Mouse (Mus musculus) gonadal fat pad, adult 2 months (tissue): ENCODE data around the gene Dysf. TPM values are rescaled to one million over a fixed set of nuclear protein-coding genes. Genes with fewer than 3 reads are reported as not detected.

Experiments
- DNase-seq: peaks from one replicate; pipeline ENCODE4 v3.0.0-alpha.2; 2012; ENCODE audit warnings: low read depth
- polyA plus RNA-seq: library from polyadenylated mRNA; depleted of rRNA; stranded (reverse); fragments of >200 nt; gene quantifications from 2 replicates; pipeline ENCODE4 v1.2.3, GENCODE M21; 2012

The Dysf gene
- polyA plus RNA-seq, 1 experiment, result 42.4 TPM

- DNase-seq, result no peak
These were observed 41.8 kb downstream of the Dysf start for GRCm38 (mm10) chr6:84050238-84050637.

- no peak for DNase-seq
These were observed 42.6 kb downstream of the Dysf start for GRCm38 (mm10) chr6:84051032-84051431.

- DNase-seq, result no peak
These were observed 45.6 kb downstream of the Dysf start for GRCm38 (mm10) chr6:84053874-84054530.

- DNase-seq, result no peak
These were observed 47.2 kb downstream of the Dysf start for GRCm38 (mm10) chr6:84055619-84056018.

GRCm38 (mm10) chr6:84057216-84057615, 48.8 kb downstream of the Dysf start:
- DNase-seq, result no peak

GRCm38 (mm10) chr6:84058671-84059141, 50.3 kb downstream of the Dysf start:
- DNase-seq, result no peak

GRCm38 (mm10) chr6:84059771-84060414, 51.5 kb downstream of the Dysf start:
- DNase-seq, result no peak

- no peak for DNase-seq
These were observed 52.9 kb downstream of the Dysf start for GRCm38 (mm10) chr6:84061328-84061727.

- no peak for DNase-seq
These were observed 54.2 kb downstream of the Dysf start for GRCm38 (mm10) chr6:84062541-84062940.

GRCm38 (mm10) chr6:84068236-84068635, 59.8 kb downstream of the Dysf start:
- DNase-seq, result no peak

- no peak for DNase-seq
These were observed 61.9 kb downstream of the Dysf start for GRCm38 (mm10) chr6:84070251-84070650.

- DNase-seq, result no peak
These were observed 64.2 kb downstream of the Dysf start for GRCm38 (mm10) chr6:84072574-84072973.

- no peak for DNase-seq
These were observed 69.8 kb downstream of the Dysf start for GRCm38 (mm10) chr6:84078172-84078571.

GRCm38 (mm10) chr6:84080631-84081030, 72.2 kb downstream of the Dysf start:
- DNase-seq, result no peak

- DNase-seq, result no peak
These were observed 76.4 kb downstream of the Dysf start for GRCm38 (mm10) chr6:84084757-84085156.

- DNase-seq, result no peak
These were observed 85.1 kb downstream of the Dysf start for GRCm38 (mm10) chr6:84093473-84093872.

GRCm38 (mm10) chr6:84094536-84094935, 86.1 kb downstream of the Dysf start:
- DNase-seq, result no peak

- no peak for DNase-seq
These were observed 86.6 kb downstream of the Dysf start for GRCm38 (mm10) chr6:84094998-84095397.

GRCm38 (mm10) chr6:84095882-84096281, 87.5 kb downstream of the Dysf start:
- DNase-seq, result no peak

GRCm38 (mm10) chr6:84102002-84102401, 93.6 kb downstream of the Dysf start:
- no peak for DNase-seq

- no peak for DNase-seq
These were observed 97.0 kb downstream of the Dysf start for GRCm38 (mm10) chr6:84105148-84106022.

- no peak for DNase-seq
These were observed 97.7 kb downstream of the Dysf start for GRCm38 (mm10) chr6:84106082-84106481.
